Mouse (Mus musculus) limb, embryonic 14.5 days (tissue): ENCODE data around the gene Fyco1. TPM values are rescaled to one million over a fixed set of nuclear protein-coding genes. Genes with fewer than 3 reads are reported as not detected.

Experiments used
- ATAC-seq: fragments of 200-750 bp; cut with Nextera tagmentation; 2 replicates; pipeline ENCODE4 v1.8.0; 2017; ENCODE audit warnings: low read depth, moderate number of reproducible peaks, moderate TSS enrichment; ENCODE audit not compliant: low FRiP score
- DNase-seq: peaks from one replicate; pipeline ENCODE4 v3.0.0-alpha.2; 2015; ENCODE audit warnings: low spot score
- H3K27ac ChIP-seq: fragments of 300-500 bp; sonication (generic); replicated peaks from 2 replicates; pipeline ENCODE4 v1.5.1; 2014; ENCODE audit warnings: low read depth, mild to moderate bottlenecking, low read length, moderate library complexity, mixed read lengths
- H3K27me3 ChIP-seq: fragments of 300-500 bp; sonication (generic); 2 replicates; pipeline ENCODE4 v1.6.1; 2014; ENCODE audit warnings: low read length, mixed read lengths; ENCODE audit not compliant: control insufficient read depth, insufficient read depth
- H3K36me3 ChIP-seq: fragments of 300-500 bp; sonication (generic); 2 replicates; pipeline ENCODE4 v1.6.1; 2014; ENCODE audit warnings: mild to moderate bottlenecking, low read length, moderate library complexity, mixed read lengths; ENCODE audit not compliant: control insufficient read depth, insufficient read depth
- H3K4me1 ChIP-seq: fragments of 300-500 bp; sonication (generic); 2 replicates; pipeline ENCODE4 v1.6.1; 2014; ENCODE audit warnings: antibody characterized with exemption, low read length, mixed read lengths; ENCODE audit not compliant: control insufficient read depth, insufficient read depth
- H3K4me2 ChIP-seq: fragments of 300-500 bp; sonication (generic); replicated peaks from 2 replicates; pipeline ENCODE4 v1.6.1; 2014; ENCODE audit warnings: low read depth, mild to moderate bottlenecking, low read length, moderate library complexity; ENCODE audit not compliant: severe bottlenecking
- H3K4me3 ChIP-seq: fragments of 300-500 bp; sonication (generic); replicated peaks from 2 replicates; pipeline ENCODE4 v1.5.1; 2014; ENCODE audit warnings: low read length
- H3K9ac ChIP-seq: fragments of 300-500 bp; sonication (generic); 2 replicates; pipeline ENCODE4 v1.6.1; 2014; ENCODE audit warnings: mild to moderate bottlenecking, low read depth, low read length, moderate library complexity; ENCODE audit not compliant: severe bottlenecking
- H3K9me3 ChIP-seq: fragments of 300-500 bp; sonication (generic); 2 replicates; pipeline ENCODE4 v1.6.1; 2016; ENCODE audit warnings: low read length; ENCODE audit not compliant: control insufficient read depth
- POLR2A ChIP-seq: fragments of 200-500 bp; IDR thresholded peaks from 2 replicates; pipeline ENCODE4 v1.8.0; 2012; ENCODE audit warnings: inconsistent platforms, mild to moderate bottlenecking, moderate library complexity, borderline replicate concordance; ENCODE audit not compliant: insufficient read depth, insufficient read length; ENCODE audit errors: extremely low read depth
- WGBS: fragments of 180-500 bp; shearing (Covaris S2); extraction: QIAGEN DNeasy Blood & Tissue Kit; methylation state at CpG from one replicate; pipeline ENCODE4 v1.1.7; 2014; 5-methylcytosine and 5-hydroxymethylcytosine counted together
- polyA plus RNA-seq, 2 experiments: library from polyadenylated mRNA; depleted of rRNA in 1 of 2; stranded (reverse) in 1 of 2; unstranded in 1 of 2; fragments of >200 nt; fragmentation: Nextera tagmentation in 1 of 2; extraction: Ambion mirVana in 1 of 2; gene quantifications; 2 replicates each; pipeline versions ENCODE4 v1.2.1 to v1.2.3; 2012 to 2014

The Fyco1 gene
- polyA plus RNA-seq (2012; rRNA removed) (10.7 TPM in 2 replicates), polyA plus RNA-seq (2014; fragmentation: Nextera tagmentation; extraction: Ambion mirVana) (12.6 and 14.1 TPM in 2 replicates)

- Histone ChIP-seq H3K4me1 (peaks cover 5% of the 10 kb centered on the region; the same call in 1 of the 2 replicates), H3K36me3 (no peaks in the 10 kb centered on the region), H3K4me3 (peak within 1 kb of the TSS; percentile 72), H3K9ac (peak within 1 kb of the TSS; percentile 84), H3K9me3 (no peaks in the 10 kb centered on the region), H3K27ac (peak within 1 kb of the TSS; percentile 94), H3K27me3 (no peaks in the 10 kb centered on the region), H3K4me2 (peak within 1 kb of the TSS; percentile 59)
- ATAC-seq, result peak; percentile 96
- 0 out of 2 replicates have a peak, but pooled peaks have one; percentile 74 for TF ChIP-seq POLR2A
- 1% methylated on average over 46 of the region's 47 CpGs for WGBS
- DNase-seq, result peak; percentile 98
Observed at GRCm38 (mm10) chr9:123851713-123852448, at the start of gene Fyco1. TSS of gene Fyco1 (minus strand) at chr9:123851899.

- TF ChIP-seq POLR2A, result no peak
- ATAC-seq (no peak), DNase-seq (no peak)
- Histone ChIP-seq H3K36me3 (no peaks in the 10 kb centered on the region), H3K4me1 (no peaks in the 10 kb centered on the region), H3K9me3 (no peaks in the 10 kb centered on the region), H3K4me2 (no peak overlapping the region), H3K4me3 (no peak overlapping the region), H3K9ac (no peak overlapping the region), H3K27me3 (no peaks in the 10 kb centered on the region), H3K27ac (no peak overlapping the region)
- 77% methylated on average over 4 of the region's 4 CpGs for WGBS
Observed at GRCm38 (mm10) chr9:123872049-123872448, 20.4 kb upstream of the Fyco1 start.

- H3K36me3 ChIP-seq, result no peaks in the 10 kb centered on the region
- no peaks in the 10 kb centered on the region for H3K4me1 ChIP-seq
- H3K27me3 ChIP-seq, result no peaks in the 10 kb centered on the region
- no peak overlapping the region for H3K4me2 ChIP-seq
- DNase-seq (no peak), ATAC-seq (no peak)
- no peak for TF ChIP-seq POLR2A
- 59% methylated on average over 4 of the region's 6 CpGs for WGBS
- H3K27ac ChIP-seq, result no peak overlapping the region
- no peaks in the 10 kb centered on the region for H3K9me3 ChIP-seq
- H3K4me3 ChIP-seq, result no peak overlapping the region
- H3K9ac ChIP-seq, result no peak overlapping the region
Observed at GRCm38 (mm10) chr9:123869167-123869784, 17.6 kb upstream of the Fyco1 start.

GRCm38 (mm10) chr9:123863641-123864040, 11.9 kb upstream of the Fyco1 start:
- H3K27me3 ChIP-seq, result no peaks in the 10 kb centered on the region
- H3K9ac ChIP-seq, result no peak overlapping the region
- H3K27ac ChIP-seq, result no peak overlapping the region
- no peaks in the 10 kb centered on the region for H3K9me3 ChIP-seq
- WGBS, result 87% methylated on average over 1 of the region's 1 CpGs
- H3K4me1 ChIP-seq, result no peaks in the 10 kb centered on the region
- DNase-seq (no peak), ATAC-seq (no peak)
- TF ChIP-seq POLR2A, result no peak
- H3K4me2 ChIP-seq, result no peak overlapping the region
- H3K4me3 ChIP-seq, result no peak overlapping the region
- no peaks in the 10 kb centered on the region for H3K36me3 ChIP-seq

- DNase-seq (no peak), ATAC-seq (no peak)
- 84% methylated on average over 1 of the region's 1 CpGs for WGBS
- Histone ChIP-seq H3K36me3 (no peaks in the 10 kb centered on the region), H3K4me2 (no peak overlapping the region), H3K4me1 (no peaks in the 10 kb centered on the region), H3K27ac (no peak overlapping the region), H3K9me3 (no peaks in the 10 kb centered on the region), H3K9ac (no peak overlapping the region), H3K27me3 (no peaks in the 10 kb centered on the region), H3K4me3 (no peak overlapping the region)
- TF ChIP-seq POLR2A, result no peak
Observed at GRCm38 (mm10) chr9:123862895-123863616, 11.4 kb upstream of the Fyco1 start.
